Mouse (Mus musculus) A20 (cell line): ENCODE data around the gene Lhpp.

Source experiments
- DNase-seq: peaks from one replicate; pipeline ENCODE4 v3.0.0-alpha.2; 2011; ENCODE audit warnings: low read depth, low spot score

Lhpp gene

DNA sequence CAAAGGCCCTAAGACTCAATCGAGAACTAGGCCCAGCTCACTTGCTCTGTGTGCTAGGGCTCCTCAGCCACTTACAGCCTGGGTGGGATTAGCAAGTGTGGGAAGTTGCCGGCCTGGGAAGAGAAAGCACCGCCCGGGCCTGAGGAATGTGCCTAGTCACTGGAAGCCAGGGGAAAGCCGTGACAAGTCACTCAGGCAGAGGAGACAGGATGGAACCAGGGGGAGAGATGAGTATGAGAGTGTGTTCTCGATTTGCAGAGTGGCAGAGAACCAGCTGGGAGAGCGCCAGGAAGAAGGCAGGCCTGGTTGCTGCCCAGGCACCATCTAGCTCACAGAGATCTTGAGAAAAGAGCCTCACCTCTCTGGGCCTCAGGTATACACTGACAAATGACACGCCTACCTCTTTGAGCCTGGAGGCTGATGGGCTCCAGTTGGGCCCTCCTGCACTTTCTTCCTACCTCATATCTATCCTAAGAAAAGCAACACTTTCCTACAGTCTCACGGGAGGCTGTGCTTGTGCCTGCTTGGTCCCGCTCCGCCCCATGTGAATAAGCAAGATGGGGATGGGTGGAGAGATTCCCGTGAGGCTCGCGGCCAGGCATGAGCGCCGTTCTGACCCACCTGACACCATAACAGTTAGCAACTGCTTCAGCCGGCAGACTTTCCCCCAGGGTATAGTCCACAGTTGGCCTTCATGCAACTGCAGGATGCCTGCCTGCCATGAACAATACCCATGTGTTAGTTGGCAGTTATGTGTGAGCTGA lies 125.8 kb downstream of the Lhpp start:
- no peak for DNase-seq

DNA sequence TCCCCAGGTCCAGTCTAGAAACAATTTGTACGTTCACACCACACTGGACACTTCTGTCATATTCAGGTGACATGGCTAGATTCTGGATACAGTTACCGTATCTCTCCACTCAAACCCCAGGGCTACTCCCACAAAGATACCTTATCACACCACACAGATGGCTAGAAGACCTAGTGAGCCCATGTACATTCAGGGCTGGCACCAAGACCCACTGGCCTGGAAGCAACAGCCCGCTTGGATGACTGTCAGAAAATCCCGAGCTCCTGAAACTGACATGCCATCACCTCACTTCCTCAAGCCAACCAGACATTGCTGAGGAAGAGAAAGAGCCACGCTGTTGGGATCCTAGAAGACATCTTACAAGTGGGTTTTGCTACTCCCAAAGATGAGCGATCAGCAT lies 128.4 kb downstream of the Lhpp start:
- DNase-seq = no peak

DNA sequence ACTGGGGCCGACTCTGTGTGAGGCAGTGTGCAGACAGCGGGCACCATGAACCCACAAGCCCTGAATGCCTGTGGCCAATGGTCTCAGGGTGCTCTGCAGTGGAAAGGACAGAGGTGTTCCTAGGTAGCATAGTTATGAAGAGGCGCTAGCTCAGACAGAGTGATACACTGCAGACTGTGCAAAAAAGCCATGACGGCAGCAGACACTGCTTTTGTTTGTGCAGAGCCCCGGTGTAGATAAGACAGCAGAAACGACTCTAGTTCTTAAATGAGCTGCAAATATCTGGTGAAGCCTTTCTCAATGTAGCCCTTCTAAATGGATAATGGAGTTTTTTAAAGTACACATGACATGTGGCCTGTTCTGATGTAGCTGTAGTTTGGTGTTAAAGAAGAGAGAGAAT lies 129.4 kb downstream of the Lhpp start:
- no peak for DNase-seq

DNA sequence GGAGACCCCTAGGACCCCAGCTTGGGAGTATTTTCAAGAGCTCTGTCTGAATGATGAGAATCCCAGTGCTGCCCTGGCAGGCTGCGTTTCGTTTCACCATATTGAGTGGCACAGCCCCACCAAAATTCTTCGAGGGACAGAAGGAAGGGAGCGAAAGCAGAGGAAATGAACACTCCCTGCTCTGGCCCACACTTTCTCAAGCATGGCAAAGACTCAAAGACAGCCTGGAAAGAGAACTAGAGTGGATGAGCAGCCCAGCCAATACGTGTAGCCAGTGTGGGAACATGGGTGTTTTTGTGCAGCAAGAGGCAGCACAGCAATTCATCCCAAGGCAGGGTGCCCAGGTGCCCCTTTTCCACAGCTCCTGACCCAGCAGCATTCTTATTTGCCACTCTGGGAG lies 132.5 kb downstream of the Lhpp start:
- DNase-seq = no peak

DNA sequence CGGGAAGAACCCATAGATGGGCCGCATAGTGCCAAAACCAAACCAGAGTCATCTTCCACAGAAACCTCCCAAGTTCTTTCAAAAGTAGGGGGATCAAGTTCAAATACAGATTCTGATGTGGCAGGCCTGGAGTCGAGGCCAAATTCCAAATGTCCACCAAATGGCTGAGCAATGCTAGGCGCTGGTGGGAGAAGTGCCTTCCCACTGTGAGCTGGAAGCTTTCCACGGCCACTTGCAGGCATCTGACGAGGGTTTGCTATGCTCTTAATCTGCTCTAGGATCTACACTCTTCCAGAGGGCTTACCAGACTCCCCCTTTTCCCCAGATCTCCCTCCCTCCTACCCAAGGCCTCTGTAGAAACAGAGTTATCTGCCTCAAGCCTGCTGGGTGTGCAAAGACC lies 136.7 kb downstream of the Lhpp start:
- DNase-seq = no peak

DNA sequence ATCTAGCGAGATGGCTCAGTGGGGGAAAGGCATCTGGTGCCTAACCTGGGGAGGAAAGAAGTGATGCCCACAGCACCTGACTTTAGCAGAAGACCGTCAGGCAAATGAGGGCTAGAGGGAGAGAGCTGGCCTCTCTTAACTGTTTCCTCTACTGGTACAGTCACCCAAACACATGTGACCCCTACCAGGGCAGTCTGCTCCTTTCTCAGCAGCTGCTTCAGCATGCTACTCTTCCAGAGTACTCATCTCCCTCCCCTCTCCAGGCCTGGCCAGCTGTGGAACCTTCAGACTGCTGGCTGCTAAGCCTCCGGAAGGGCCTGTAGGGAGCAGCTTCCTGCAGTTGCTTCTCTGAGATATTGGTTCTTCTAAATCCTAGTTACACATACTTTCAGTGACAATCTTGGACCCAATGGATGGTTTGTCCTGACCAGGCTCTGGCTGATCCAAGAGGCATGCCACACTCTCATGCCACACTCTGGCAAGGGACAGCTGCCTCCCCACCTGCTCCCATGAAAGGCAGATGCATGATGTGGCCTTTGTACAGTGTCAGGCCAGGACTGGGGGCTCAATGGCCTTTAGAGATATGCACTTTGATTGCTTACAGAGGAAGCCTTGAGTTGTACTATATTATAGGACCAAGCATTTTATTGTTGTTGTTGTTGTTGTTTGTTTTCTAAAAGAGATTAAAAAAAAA lies 137.8 kb downstream of the Lhpp start:
- DNase-seq = no peak

DNA sequence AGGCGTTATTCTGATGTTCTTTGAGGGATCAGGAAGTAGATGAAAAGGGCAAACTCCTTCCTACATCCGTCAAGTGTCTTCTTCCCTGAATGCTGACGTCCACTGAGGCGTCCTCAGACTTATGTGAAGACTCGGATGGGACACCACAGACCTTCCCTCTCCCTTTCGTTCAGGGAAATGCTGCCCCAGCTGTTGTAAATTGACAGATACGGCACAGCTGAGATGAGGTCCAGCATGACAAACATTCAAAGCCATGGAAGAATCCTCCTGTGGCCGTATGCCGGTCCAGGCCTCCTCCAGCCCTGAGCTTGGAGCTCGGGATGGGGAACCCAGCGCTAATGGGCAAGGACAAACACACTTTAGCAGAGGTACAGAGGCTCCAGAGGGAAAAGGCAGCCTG lies 139.1 kb downstream of the Lhpp start:
- no peak for DNase-seq

DNA sequence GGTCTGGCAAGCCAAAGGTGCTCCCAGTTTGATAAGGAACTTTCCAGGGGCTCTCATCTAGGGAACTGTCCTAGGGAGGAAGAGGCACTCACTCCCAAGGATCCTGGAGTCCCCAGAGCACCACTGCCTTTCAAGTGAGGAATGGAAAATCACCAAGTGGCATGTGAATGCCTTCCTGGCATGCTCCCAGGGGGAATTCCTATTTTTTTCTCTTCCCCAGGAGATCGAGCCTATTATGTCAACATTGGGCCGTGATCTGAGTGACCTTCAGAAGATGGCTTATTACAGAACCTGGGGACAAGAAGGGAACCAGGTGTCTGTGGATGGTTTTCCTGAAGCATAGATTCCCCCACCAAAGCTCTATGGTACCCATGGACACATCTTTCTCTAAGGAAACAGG lies 141.3 kb downstream of the Lhpp start:
- DNase-seq = no peak

DNA sequence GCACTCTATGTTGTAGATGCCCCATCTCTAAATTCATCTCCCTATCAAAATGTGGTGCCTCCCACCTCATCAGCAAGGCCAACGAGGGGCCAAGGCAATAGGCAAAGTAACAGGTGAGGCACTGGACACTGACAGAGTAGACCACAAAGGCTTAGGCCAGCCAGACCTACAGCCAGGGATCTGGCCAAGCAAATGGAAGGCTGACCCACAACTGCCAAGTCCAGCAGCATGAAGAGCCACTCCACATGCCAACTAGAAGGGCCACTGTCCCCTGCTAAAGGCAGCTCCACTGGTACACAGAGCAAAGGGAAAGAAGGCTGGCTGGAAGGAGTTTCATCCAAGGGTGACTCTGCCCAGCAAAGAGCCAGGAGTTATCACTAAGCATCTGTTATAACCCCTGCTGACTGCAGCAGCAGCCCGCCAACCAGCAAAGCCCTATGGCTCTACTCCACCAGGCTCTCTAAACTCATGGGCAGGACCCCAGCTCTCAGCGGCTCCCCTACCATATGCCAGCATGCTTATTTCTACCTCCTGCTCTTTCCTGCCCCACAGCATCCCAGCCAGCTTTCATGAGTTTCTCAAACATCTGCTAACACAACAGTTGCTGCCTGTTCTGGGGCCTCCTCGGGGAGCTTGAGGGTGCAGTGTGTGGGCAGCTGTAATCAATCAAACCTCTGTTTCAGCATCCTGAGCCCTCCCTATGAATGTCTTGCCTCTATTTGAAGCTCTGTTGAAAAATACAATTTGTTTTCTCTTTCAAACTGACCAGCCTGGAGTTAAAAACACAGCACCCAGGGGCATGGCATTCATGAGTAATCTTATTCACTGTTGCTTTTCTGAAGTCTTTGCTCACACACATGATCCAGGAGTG lies 143.3 kb downstream of the Lhpp start:
- no peak for DNase-seq

DNA sequence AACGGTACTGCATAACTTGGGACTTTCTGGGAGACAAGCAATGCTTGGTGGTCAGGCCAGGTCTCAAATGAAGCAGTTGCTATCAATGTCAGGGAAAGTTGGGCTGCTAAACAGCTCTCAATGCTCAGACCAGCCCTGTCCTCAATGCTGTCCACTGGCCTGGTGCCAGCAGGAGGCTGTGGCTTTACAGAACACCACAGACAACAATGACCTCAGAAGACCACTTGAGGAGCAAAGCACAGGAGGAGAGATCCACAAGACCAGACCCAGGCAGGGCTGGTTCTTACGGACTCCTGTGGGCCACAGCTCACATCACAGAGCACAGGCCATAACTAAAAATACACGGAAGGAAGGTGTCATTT lies 143.9 kb downstream of the Lhpp start:
- DNase-seq = no peak
